Mouse (Mus musculus): Measurements from ENCODE around the gene Ndufb2. TPM values are rescaled to one million over a fixed set of nuclear protein-coding genes. Genes with fewer than 3 reads are reported as not detected.

The Ndufb2 gene
- polyA plus RNA-seq, 1 experiment from 2014 or later, result 271 TPM

DNA sequence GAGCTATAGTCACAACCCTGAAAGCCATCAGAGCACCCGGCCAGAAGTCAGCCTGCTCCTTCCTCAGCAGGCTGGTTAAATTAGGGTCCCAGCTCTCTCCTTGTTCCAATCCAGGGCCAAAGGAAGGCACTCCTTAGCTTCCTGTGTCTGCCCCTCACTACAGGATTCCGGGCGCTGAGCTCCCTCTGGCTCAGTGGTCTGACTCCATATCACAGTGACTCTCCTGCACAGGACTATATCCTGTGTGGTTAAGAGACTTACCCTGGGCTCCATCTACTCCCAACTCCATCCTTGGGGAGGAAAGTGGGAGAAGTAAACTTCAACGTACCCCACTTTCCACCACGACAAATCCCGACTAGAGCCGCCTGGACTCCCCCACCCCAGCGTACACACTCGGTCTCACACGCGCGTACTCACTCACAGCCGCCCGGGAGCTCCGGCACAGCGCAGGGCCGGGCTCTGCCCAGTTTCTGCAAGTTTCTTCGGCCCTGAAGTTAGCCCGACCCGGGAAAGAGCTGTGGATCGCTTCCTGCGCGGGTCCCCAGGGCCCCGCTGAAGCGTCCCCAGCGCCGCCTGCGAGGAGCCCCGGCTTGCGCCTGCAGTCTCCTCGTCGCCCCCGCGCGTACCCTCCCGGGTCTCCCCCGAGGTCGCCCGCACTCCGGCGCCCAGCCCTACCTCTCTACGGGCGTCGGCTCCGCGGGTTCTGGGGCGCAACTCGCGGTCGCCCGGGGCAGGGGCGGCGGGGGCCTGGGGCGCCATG is 35.3 kb upstream of the Ndufb2 start:
- Histone ChIP-seq H3K4me2 (peak overlapping the region; percentile 66), H3K9me3 (ENCODE audit: control insufficient read depth, low read length) (no peaks in the 10 kb centered on the region), H3K4me3 (ENCODE audit: low read depth, low read length) (peak overlapping the region; percentile 83), H3K36me3 (ENCODE audit: control insufficient read depth, insufficient read depth, low read length) (no peaks in the 10 kb centered on the region; the same call in 1 of the 2 replicates), H3K27me3 (ENCODE audit: control insufficient read depth, insufficient read depth, low read length) (no peaks in the 10 kb centered on the region), H3K27ac (ENCODE audit: low read depth, low read length) (peak overlapping the region; percentile 84), H3K9ac (ENCODE audit: low read length) (peak overlapping the region; percentile 95), H3K4me1 (ENCODE audit: control insufficient read depth, insufficient read depth, low read length) (peaks cover 34% of the 10 kb centered on the region)
- DNase-seq (ENCODE audit: low spot score, missing footprints) (peak; percentile 95), ATAC-seq (ENCODE audit: low FRiP score) (peak; percentile 76)
- under 1% methylated on average over 50 of the region's 54 CpGs for WGBS

DNA sequence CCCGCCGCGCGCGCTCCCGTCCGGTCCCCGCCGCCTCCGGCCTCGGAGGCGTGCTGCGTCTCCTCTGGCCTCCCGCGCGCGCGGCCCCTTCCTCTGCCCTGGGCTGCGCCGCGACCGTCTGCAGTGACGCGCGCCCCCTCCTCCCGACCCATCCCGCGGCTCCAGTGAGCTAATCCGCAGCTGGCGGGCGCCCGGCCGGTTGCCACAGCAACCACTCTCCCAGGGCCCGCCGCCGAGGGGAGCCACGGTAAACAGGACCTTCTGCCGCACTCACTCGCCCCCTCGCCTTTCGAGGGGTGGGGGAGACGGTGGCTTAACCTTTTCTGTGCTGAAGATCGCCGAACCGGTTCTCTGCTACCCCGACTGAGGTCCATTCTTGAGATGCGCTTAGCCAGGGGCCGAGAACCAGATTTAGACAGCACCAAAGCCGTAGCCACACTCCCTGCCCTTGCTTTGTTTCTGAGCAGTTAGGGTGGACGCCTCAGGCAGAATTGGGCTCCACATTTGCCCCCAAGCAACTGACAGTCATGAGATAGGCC is 34.6 kb upstream of the Ndufb2 start, which contains the start of gene Dennd2a:
Gene Dennd2a (minus strand): TSS at position 145 of the 539 bp plus-strand sequence.
- no peaks in the 10 kb centered on the region for H3K9me3 ChIP-seq (ENCODE audit: control insufficient read depth, low read length)
- H3K36me3 ChIP-seq (ENCODE audit: control insufficient read depth, insufficient read depth, low read length), result no peaks in the 10 kb centered on the region; the same call in 1 of the 2 replicates
- H3K4me2 ChIP-seq, result peak within 1 kb of the TSS; percentile 66
- ATAC-seq (ENCODE audit: low FRiP score), result peak; percentile 97
- peak within 1 kb of the TSS; percentile 83 for H3K4me3 ChIP-seq (ENCODE audit: low read depth, low read length)
- no peaks in the 10 kb centered on the region for H3K27me3 ChIP-seq (ENCODE audit: control insufficient read depth, insufficient read depth, low read length)
- peak within 1 kb of the TSS; percentile 95 for H3K9ac ChIP-seq (ENCODE audit: low read length)
- peak within 1 kb of the TSS; percentile 84 for H3K27ac ChIP-seq (ENCODE audit: low read depth, low read length)
- DNase-seq (ENCODE audit: low spot score, missing footprints), result peak; percentile 99
- peaks cover 29% of the 10 kb centered on the region for H3K4me1 ChIP-seq (ENCODE audit: control insufficient read depth, insufficient read depth, low read length)
- WGBS, result 1% methylated on average over 48 of the region's 50 CpGs

DNA sequence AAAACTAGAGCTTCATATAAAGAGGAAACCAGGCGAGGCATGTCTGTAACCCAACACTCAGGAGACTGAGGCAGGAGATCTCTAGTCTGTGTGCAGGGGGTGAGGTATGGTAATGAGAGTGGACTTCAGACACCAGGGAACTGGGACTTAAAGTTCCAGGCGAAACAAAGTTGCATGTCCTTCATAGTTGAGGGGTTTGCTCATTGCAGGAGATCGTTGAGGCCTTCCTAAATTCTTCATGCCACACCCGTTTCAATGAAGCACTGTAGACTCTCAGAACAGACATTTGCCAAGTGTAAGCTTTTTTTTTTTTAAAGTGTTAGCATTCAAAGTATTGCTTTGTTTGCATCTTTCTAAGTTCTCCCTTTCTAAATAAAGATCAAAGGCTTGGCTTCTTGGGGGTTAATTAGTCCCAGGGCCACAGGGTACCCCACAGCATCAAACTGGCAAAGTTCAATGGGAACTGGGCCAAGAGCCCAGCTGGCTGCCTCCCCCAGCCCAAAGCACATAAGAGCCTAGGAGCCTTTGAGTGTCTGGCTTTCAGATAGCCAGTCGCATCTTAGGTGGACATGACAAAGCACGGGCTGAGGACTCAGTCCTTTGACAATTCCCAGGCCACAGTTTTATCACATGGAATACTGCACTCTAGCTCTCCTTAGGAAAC is 33.0 kb upstream of the Ndufb2 start:
- no peak overlapping the region for H3K4me2 ChIP-seq
- no peaks in the 10 kb centered on the region; the same call in 1 of the 2 replicates for H3K36me3 ChIP-seq (ENCODE audit: control insufficient read depth, insufficient read depth, low read length)
- no peak for DNase-seq (ENCODE audit: low spot score, missing footprints)
- H3K9ac ChIP-seq (ENCODE audit: low read length), result no peak overlapping the region
- no peaks in the 10 kb centered on the region for H3K27me3 ChIP-seq (ENCODE audit: control insufficient read depth, insufficient read depth, low read length)
- H3K9me3 ChIP-seq (ENCODE audit: control insufficient read depth, low read length), result no peaks in the 10 kb centered on the region
- 54% methylated on average over 6 of the region's 6 CpGs for WGBS
- no peak for ATAC-seq (ENCODE audit: low FRiP score)
- H3K4me1 ChIP-seq (ENCODE audit: control insufficient read depth, insufficient read depth, low read length), result peaks cover 28% of the 10 kb centered on the region
- H3K27ac ChIP-seq (ENCODE audit: low read depth, low read length), result peak overlapping the region; percentile 30; the same call in 1 of the 2 replicates
- no peak overlapping the region for H3K4me3 ChIP-seq (ENCODE audit: low read depth, low read length)

DNA sequence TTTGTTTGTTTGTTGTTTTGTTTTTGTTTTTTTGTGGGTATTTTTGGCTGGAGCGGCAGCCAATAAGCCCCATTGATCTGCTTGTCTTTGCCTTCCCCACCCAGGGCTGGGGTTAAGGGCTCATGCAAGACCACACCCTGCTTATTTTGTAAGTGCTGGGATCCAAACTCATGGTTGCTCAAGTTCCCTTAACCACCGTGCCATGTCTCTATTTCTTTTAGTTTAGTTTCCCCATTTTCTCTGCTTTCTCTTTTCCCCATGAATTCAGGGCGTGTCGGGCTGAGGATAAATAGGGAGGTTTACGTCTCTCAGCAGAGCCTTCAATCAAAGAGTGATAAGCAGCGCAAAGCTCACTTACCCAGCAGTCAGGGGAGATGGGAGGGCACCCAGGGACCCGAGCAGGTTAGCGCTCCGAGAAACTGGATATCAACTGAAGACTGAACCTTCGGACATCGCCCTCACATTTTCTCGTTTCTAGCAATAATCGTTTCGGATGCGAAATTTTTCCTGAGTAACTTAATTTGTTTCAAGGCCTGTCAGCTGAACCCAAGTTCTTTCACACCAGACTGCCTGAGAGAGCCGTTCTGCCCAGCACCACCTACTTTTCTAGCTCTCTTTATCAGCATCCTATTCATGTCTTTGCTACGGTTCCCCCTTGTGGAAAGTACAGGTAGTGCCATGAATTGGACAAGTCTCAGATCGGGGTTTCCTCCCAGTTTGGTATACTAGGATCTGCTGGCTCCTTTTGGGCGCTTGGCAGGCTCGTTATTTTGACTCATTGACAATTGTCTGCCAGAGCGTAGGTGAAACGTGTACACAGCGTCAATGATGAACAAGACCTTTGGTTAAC is 30.0 kb upstream of the Ndufb2 start:
- H3K4me1 ChIP-seq (ENCODE audit: control insufficient read depth, insufficient read depth, low read length), result peaks cover 11% of the 10 kb centered on the region
- H3K27me3 ChIP-seq (ENCODE audit: control insufficient read depth, insufficient read depth, low read length), result no peaks in the 10 kb centered on the region
- peak; percentile 98 for DNase-seq (ENCODE audit: low spot score, missing footprints)
- H3K27ac ChIP-seq (ENCODE audit: low read depth, low read length), result no peak overlapping the region
- no peak overlapping the region for H3K9ac ChIP-seq (ENCODE audit: low read length)
- H3K36me3 ChIP-seq (ENCODE audit: control insufficient read depth, insufficient read depth, low read length), result no peaks in the 10 kb centered on the region; the same call in 1 of the 2 replicates
- H3K9me3 ChIP-seq (ENCODE audit: control insufficient read depth, low read length), result no peaks in the 10 kb centered on the region
- no peak overlapping the region for H3K4me3 ChIP-seq (ENCODE audit: low read depth, low read length)
- H3K4me2 ChIP-seq, result no peak overlapping the region; the same call in 1 of the 2 replicates
- WGBS, result 18% methylated on average over 23 of the region's 23 CpGs
- ATAC-seq (ENCODE audit: low FRiP score), result peak; percentile 28; the same call in 1 of the 2 replicates

DNA sequence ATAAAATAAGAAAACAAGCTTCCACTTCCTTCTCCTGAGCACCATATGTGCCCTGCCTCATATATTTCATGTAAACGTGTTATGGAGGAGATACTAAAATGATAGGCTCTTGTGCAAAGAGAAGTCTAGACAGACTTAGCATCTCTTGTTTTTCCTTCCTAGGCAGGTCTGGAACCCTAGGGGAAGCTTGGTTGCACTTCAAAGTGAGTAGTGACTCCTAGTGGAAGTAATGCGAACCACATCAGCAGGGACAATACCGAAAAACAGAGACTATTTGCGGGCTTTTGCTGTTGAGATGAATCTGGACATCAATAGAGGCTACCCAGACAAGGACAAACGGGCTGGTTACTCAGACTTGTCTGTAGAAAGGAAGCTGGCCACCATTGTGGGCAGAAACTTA is 24.8 kb upstream of the Ndufb2 start:
- Histone ChIP-seq H3K9ac (ENCODE audit: low read length) (no peak overlapping the region), H3K4me3 (ENCODE audit: low read depth, low read length) (no peak overlapping the region), H3K27me3 (ENCODE audit: control insufficient read depth, insufficient read depth, low read length) (no peaks in the 10 kb centered on the region), H3K4me2 (no peak overlapping the region), H3K36me3 (ENCODE audit: control insufficient read depth, insufficient read depth, low read length) (no peaks in the 10 kb centered on the region), H3K4me1 (ENCODE audit: control insufficient read depth, insufficient read depth, low read length) (no peaks in the 10 kb centered on the region), H3K9me3 (ENCODE audit: control insufficient read depth, low read length) (no peaks in the 10 kb centered on the region), H3K27ac (ENCODE audit: low read depth, low read length) (no peak overlapping the region)
- DNase-seq (ENCODE audit: low spot score, missing footprints) (peak; percentile 91), ATAC-seq (ENCODE audit: low FRiP score) (no peak)
- 14% methylated on average over 5 of the region's 5 CpGs for WGBS

DNA sequence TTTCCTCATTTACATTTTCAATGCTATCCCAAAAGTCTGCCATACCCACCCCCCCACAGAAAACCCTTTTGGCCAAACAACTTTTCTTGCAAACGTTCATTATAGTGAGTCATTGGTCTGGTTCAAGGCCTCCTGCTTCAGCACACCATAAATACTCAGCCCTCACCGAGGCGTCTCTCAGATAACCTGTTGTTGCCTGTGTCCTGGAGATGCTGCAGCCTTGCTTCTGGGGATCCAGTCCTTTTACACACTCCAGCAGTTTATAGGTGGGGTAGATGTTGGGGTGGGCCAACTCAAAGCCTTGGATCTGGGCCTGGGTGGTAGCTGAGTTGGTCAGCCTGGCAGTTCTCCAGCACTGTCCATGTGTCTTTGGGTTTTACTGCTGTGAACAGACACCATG is 21.9 kb upstream of the Ndufb2 start:
- DNase-seq (ENCODE audit: low spot score, missing footprints), result peak; percentile 57
- no peak for ATAC-seq (ENCODE audit: low FRiP score)
- Histone ChIP-seq H3K9ac (ENCODE audit: low read length) (no peak overlapping the region), H3K9me3 (ENCODE audit: control insufficient read depth, low read length) (no peaks in the 10 kb centered on the region), H3K4me1 (ENCODE audit: control insufficient read depth, insufficient read depth, low read length) (peaks cover 12% of the 10 kb centered on the region), H3K4me3 (ENCODE audit: low read depth, low read length) (no peak overlapping the region), H3K27me3 (ENCODE audit: control insufficient read depth, insufficient read depth, low read length) (no peaks in the 10 kb centered on the region), H3K36me3 (ENCODE audit: control insufficient read depth, insufficient read depth, low read length) (no peaks in the 10 kb centered on the region), H3K4me2 (no peak overlapping the region), H3K27ac (ENCODE audit: low read depth, low read length) (no peak overlapping the region)
- 72% methylated on average over 3 of the region's 3 CpGs for WGBS

DNA sequence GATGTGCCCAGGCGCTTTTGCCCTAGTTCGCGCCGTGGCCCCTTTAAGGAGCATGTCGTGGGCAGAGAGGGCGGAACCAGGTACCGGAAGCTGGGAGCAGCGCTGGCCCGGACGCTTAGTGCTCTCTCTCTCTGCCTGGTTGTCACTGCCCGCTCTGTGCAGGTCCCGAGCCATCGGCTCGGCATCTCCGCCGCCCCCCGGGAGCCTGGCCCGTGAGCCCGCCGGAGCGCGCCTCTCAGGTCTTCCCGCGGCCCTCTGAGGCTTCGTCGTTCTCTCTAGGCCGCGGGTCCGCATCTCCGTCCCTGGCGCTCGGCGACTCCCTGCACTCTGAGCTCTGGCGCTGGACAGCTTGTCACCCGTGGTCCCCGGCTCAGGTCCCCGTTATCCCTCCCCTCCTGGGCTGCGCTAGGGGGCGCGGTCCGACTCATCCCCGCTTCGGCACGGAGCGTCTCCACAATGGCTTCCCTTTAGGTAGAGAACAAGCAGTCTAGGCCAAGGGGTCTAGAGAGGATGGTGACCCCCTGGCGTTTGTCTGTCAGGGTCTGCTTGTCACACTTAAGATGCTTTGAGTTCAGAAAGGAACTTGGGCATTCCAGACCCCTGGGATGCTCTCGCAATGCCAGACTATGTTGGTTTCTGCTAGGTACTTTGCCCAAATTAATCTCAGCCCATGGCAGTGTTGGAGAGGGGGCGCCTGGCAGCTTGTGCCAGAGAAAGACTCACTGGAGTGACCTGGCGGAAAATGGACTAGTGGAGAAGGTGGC is 18.4 kb upstream of the Ndufb2 start, which contains the start of gene Adck2:
Gene Adck2 (plus strand): TSS at position 83 of the 764 bp plus-strand sequence.
- H3K4me3 ChIP-seq (ENCODE audit: low read depth, low read length), result peak within 1 kb of the TSS; percentile 75
- peak within 1 kb of the TSS; percentile 77 for H3K9ac ChIP-seq (ENCODE audit: low read length)
- H3K36me3 ChIP-seq (ENCODE audit: control insufficient read depth, insufficient read depth, low read length), result no peaks in the 10 kb centered on the region
- peak within 1 kb of the TSS; percentile 67 for H3K4me2 ChIP-seq
- peak; percentile 97 for ATAC-seq (ENCODE audit: low FRiP score)
- H3K27me3 ChIP-seq (ENCODE audit: control insufficient read depth, insufficient read depth, low read length), result no peaks in the 10 kb centered on the region
- no peaks in the 10 kb centered on the region for H3K9me3 ChIP-seq (ENCODE audit: control insufficient read depth, low read length)
- DNase-seq (ENCODE audit: low spot score, missing footprints), result peak; percentile 97
- WGBS, result 2% methylated on average over 48 of the region's 49 CpGs
- peak within 1 kb of the TSS; percentile 89 for H3K27ac ChIP-seq (ENCODE audit: low read depth, low read length)
- peaks cover 12% of the 10 kb centered on the region for H3K4me1 ChIP-seq (ENCODE audit: control insufficient read depth, insufficient read depth, low read length)

DNA sequence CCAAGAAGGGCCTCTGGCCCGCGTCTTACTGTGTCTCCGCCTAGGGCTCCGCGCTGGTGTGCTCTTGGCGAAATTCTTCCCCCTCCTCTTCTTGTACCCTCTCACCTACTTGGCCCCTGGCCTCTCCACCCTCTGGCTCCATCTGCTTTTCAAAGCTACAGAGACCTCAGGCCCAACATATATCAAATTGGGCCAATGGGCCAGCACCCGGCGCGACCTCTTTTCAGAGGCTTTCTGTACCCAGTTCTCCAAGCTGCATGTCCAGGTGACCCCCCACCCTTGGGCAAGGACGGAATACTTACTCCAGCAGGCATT is 17.9 kb upstream of the Ndufb2 start:
- WGBS, result 23% methylated on average over 10 of the region's 10 CpGs
- peak overlapping the region; percentile 77 for H3K9ac ChIP-seq (ENCODE audit: low read length)
- peak overlapping the region; percentile 89 for H3K27ac ChIP-seq (ENCODE audit: low read depth, low read length)
- ATAC-seq (ENCODE audit: low FRiP score), result peak; percentile 4; the same call in 1 of the 2 replicates
- H3K4me2 ChIP-seq, result peak overlapping the region; percentile 67
- peak overlapping the region; percentile 75 for H3K4me3 ChIP-seq (ENCODE audit: low read depth, low read length)
- no peaks in the 10 kb centered on the region for H3K9me3 ChIP-seq (ENCODE audit: control insufficient read depth, low read length)
- H3K27me3 ChIP-seq (ENCODE audit: control insufficient read depth, insufficient read depth, low read length), result no peaks in the 10 kb centered on the region
- no peaks in the 10 kb centered on the region for H3K36me3 ChIP-seq (ENCODE audit: control insufficient read depth, insufficient read depth, low read length)
- H3K4me1 ChIP-seq (ENCODE audit: control insufficient read depth, insufficient read depth, low read length), result peaks cover 12% of the 10 kb centered on the region
- DNase-seq (ENCODE audit: low spot score, missing footprints), result no peak

Measured in midbrain, embryonic 11.5 days (tissue).